Mouse (Mus musculus): Measurements from ENCODE around the gene H2al1f. TPM values are rescaled to one million over a fixed set of nuclear protein-coding genes. Genes with fewer than 3 reads are reported as not detected.
A peak's percentile ranks its signal among the peaks of the same experiment; 100 is the strongest.
"Not testable (repeated sequence)": the region's sequence is repeated elsewhere in the genome, so short reads cannot be mapped to it uniquely, and the experiment has no call there.

The H2al1f gene
- polyA plus RNA-seq (2015; fragmentation: Nextera tagmentation; extraction: Ambion mirVana): not detected in 2 replicates

GRCm38 (mm10) chrX:11314858-11315257 lies at the start of gene H2al1f:
Gene H2al1f, plus strand, starts transcription at chrX:11315158.
- H3K27ac ChIP-seq; H3K4me1 ChIP-seq; ATAC-seq (replicated peaks; ENCODE audit: low FRiP score); H3K36me3 ChIP-seq; H3K4me2 ChIP-seq; H3K27me3 ChIP-seq; H3K9me3 ChIP-seq (replicated peaks); H3K4me3 ChIP-seq (replicated peaks); H3K9ac ChIP-seq: not testable (repeated sequence)
- no CpG with 5 or more reads among the region's 6 CpGs for WGBS

- 0 out of 2 replicates have a peak, but pooled peaks cover 10% of the 10 kb centered on the region for H3K4me1 ChIP-seq
- H3K36me3 ChIP-seq: no peaks in the 10 kb centered on the region
- WGBS: 54% methylated on average over 7 of the region's 7 CpGs
- no peak overlapping the region for H3K27ac ChIP-seq
- H3K4me3 ChIP-seq (replicated peaks): no peak overlapping the region
- ATAC-seq (replicated peaks; ENCODE audit: low FRiP score): peak; percentile 56; the same call in 1 of the 2 replicates
- H3K4me2 ChIP-seq: no peak overlapping the region
- H3K27me3 ChIP-seq: peaks cover 57% of the 10 kb centered on the region
- no peaks in the 10 kb centered on the region for H3K9me3 ChIP-seq (replicated peaks)
- no peak overlapping the region for H3K9ac ChIP-seq
These were observed 47.2 kb upstream of the H2al1f start for GRCm38 (mm10) chrX:11267791-11268190.

GRCm38 (mm10) chrX:11269074-11269473 lies 45.9 kb upstream of the H2al1f start:
- no peak overlapping the region for H3K4me3 ChIP-seq (replicated peaks)
- WGBS: 83% methylated on average over 3 of the region's 3 CpGs
- H3K4me2 ChIP-seq: no peak overlapping the region
- peaks cover 64% of the 10 kb centered on the region for H3K27me3 ChIP-seq
- H3K27ac ChIP-seq: no peak overlapping the region
- ATAC-seq (replicated peaks; ENCODE audit: low FRiP score): no peak
- H3K9ac ChIP-seq: no peak overlapping the region
- H3K4me1 ChIP-seq: 0 out of 2 replicates have a peak, but pooled peaks cover 10% of the 10 kb centered on the region
- H3K36me3 ChIP-seq: no peaks in the 10 kb centered on the region
- H3K9me3 ChIP-seq (replicated peaks): no peaks in the 10 kb centered on the region

- WGBS: 73% methylated on average over 3 of the region's 3 CpGs
- Histone ChIP-seq H3K4me2 (no peak overlapping the region), H3K27me3 (peaks cover 44% of the 10 kb centered on the region), H3K36me3 (no peaks in the 10 kb centered on the region), H3K9me3 (replicated peaks) (no peaks in the 10 kb centered on the region), H3K9ac (no peak overlapping the region), H3K27ac (no peak overlapping the region), H3K4me3 (replicated peaks) (no peak overlapping the region), H3K4me1 (no peaks in the 10 kb centered on the region)
- ATAC-seq (replicated peaks; ENCODE audit: low FRiP score): no peak
These were observed 41.8 kb upstream of the H2al1f start for GRCm38 (mm10) chrX:11273190-11273589.

GRCm38 (mm10) chrX:11277083-11277482 lies 37.9 kb upstream of the H2al1f start:
- Histone ChIP-seq H3K9ac (no peak overlapping the region), H3K4me2 (no peak overlapping the region), H3K4me3 (replicated peaks) (no peak overlapping the region), H3K27me3 (peaks cover 30% of the 10 kb centered on the region; the same call in 1 of the 2 replicates), H3K36me3 (no peaks in the 10 kb centered on the region), H3K9me3 (replicated peaks) (no peaks in the 10 kb centered on the region), H3K4me1 (no peaks in the 10 kb centered on the region), H3K27ac (no peak overlapping the region)
- WGBS: 73% methylated on average over 6 of the region's 6 CpGs
- no peak for ATAC-seq (replicated peaks; ENCODE audit: low FRiP score)

GRCm38 (mm10) chrX:11280741-11281140 lies 34.2 kb upstream of the H2al1f start:
- peaks cover 17% of the 10 kb centered on the region; the same call in 1 of the 2 replicates for H3K27me3 ChIP-seq
- H3K9ac ChIP-seq: no peak overlapping the region
- no peaks in the 10 kb centered on the region for H3K36me3 ChIP-seq
- H3K4me1 ChIP-seq: no peaks in the 10 kb centered on the region
- 79% methylated on average over 2 of the region's 2 CpGs for WGBS
- no peaks in the 10 kb centered on the region for H3K9me3 ChIP-seq (replicated peaks)
- no peak overlapping the region for H3K27ac ChIP-seq
- H3K4me3 ChIP-seq (replicated peaks): no peak overlapping the region
- H3K4me2 ChIP-seq: no peak overlapping the region
- ATAC-seq (replicated peaks; ENCODE audit: low FRiP score): no peak

- no peak overlapping the region for H3K4me3 ChIP-seq (replicated peaks)
- H3K9ac ChIP-seq: no peak overlapping the region
- no peaks in the 10 kb centered on the region for H3K4me1 ChIP-seq
- H3K36me3 ChIP-seq: no peaks in the 10 kb centered on the region
- no peak overlapping the region for H3K27ac ChIP-seq
- no peak overlapping the region for H3K4me2 ChIP-seq
- whole genome bisulfite sequencing: 70% methylated on average over 14 of the region's 14 CpGs
- no peak for ATAC-seq (replicated peaks; ENCODE audit: low FRiP score)
- H3K27me3 ChIP-seq: peaks cover 37% of the 10 kb centered on the region
- H3K9me3 ChIP-seq (replicated peaks): no peaks in the 10 kb centered on the region
These were observed 26.6 kb upstream of the H2al1f start for GRCm38 (mm10) chrX:11288306-11288882.

- Histone ChIP-seq H3K4me3 (replicated peaks) (no peak overlapping the region), H3K4me2 (no peak overlapping the region), H3K27me3 (peaks cover 41% of the 10 kb centered on the region), H3K36me3 (no peaks in the 10 kb centered on the region), H3K27ac (no peak overlapping the region), H3K4me1 (no peaks in the 10 kb centered on the region), H3K9me3 (replicated peaks) (no peaks in the 10 kb centered on the region), H3K9ac (no peak overlapping the region)
- WGBS: 73% methylated on average over 4 of the region's 4 CpGs
- ATAC-seq (replicated peaks; ENCODE audit: low FRiP score): no peak
These were observed 25.7 kb upstream of the H2al1f start for GRCm38 (mm10) chrX:11289244-11289643.

- H3K4me1 ChIP-seq; H3K4me2 ChIP-seq; H3K4me3 ChIP-seq (replicated peaks); ATAC-seq (replicated peaks; ENCODE audit: low FRiP score); H3K36me3 ChIP-seq; H3K27ac ChIP-seq; H3K9me3 ChIP-seq (replicated peaks); H3K9ac ChIP-seq: not testable (repeated sequence)
- H3K27me3 ChIP-seq: peaks cover 12% of the 10 kb centered on the region; the same call in 1 of the 2 replicates
- no CpG with 5 or more reads among the region's 3 CpGs for WGBS
These were observed 16.0 kb upstream of the H2al1f start, which contains the start of gene H2al1a for GRCm38 (mm10) chrX:11298957-11299356. Gene H2al1a, plus strand, starts transcription at chrX:11299257.

GRCm38 (mm10) chrX:11302132-11302531 lies 12.8 kb upstream of the H2al1f start, which contains the start of gene H2al1b:
Gene H2al1b, plus strand, starts transcription at chrX:11302432.
- H3K9me3 ChIP-seq (replicated peaks); H3K27me3 ChIP-seq; ATAC-seq (replicated peaks; ENCODE audit: low FRiP score); H3K27ac ChIP-seq; H3K4me3 ChIP-seq (replicated peaks); H3K9ac ChIP-seq; H3K4me1 ChIP-seq; H3K4me2 ChIP-seq; H3K36me3 ChIP-seq: not testable (repeated sequence)
- 92% methylated on average over 1 of the region's 3 CpGs for WGBS

GRCm38 (mm10) chrX:11305355-11305754 lies 9.6 kb upstream of the H2al1f start, which contains the start of gene H2al1c:
Gene H2al1c, plus strand, starts transcription at chrX:11305655.
- 86% methylated on average over 1 of the region's 6 CpGs for WGBS
- H3K36me3 ChIP-seq; H3K9me3 ChIP-seq (replicated peaks); H3K9ac ChIP-seq; ATAC-seq (replicated peaks; ENCODE audit: low FRiP score); H3K4me3 ChIP-seq (replicated peaks); H3K4me1 ChIP-seq; H3K27me3 ChIP-seq; H3K4me2 ChIP-seq; H3K27ac ChIP-seq: not testable (repeated sequence)

- H3K27me3 ChIP-seq; H3K4me3 ChIP-seq (replicated peaks); H3K9ac ChIP-seq; H3K9me3 ChIP-seq (replicated peaks); H3K4me1 ChIP-seq; ATAC-seq (replicated peaks; ENCODE audit: low FRiP score); H3K4me2 ChIP-seq; H3K36me3 ChIP-seq; H3K27ac ChIP-seq: not testable (repeated sequence)
- no CpG with 5 or more reads among the region's 6 CpGs for WGBS
These were observed 6.4 kb upstream of the H2al1f start, which contains the start of gene H2al1d for GRCm38 (mm10) chrX:11308524-11308923. Gene H2al1d, plus strand, starts transcription at chrX:11308824.

GRCm38 (mm10) chrX:11311634-11312033 lies 3.3 kb upstream of the H2al1f start, which contains the start of gene H2al1e:
Gene H2al1e, plus strand, starts transcription at chrX:11311934.
- H3K27ac ChIP-seq; H3K9ac ChIP-seq; H3K4me1 ChIP-seq; H3K4me3 ChIP-seq (replicated peaks); H3K36me3 ChIP-seq; H3K27me3 ChIP-seq; H3K4me2 ChIP-seq; H3K9me3 ChIP-seq (replicated peaks); ATAC-seq (replicated peaks; ENCODE audit: low FRiP score): not testable (repeated sequence)
- no CpG with 5 or more reads among the region's 3 CpGs for WGBS
